Mouse (Mus musculus) lung, adult 10 weeks (tissue): Measurements from ENCODE around the gene Gm10801. TPM values are rescaled to one million over a fixed set of nuclear protein-coding genes. Genes with fewer than 3 reads are reported as not detected.

Source experiments
- polyA plus RNA-seq: library from polyadenylated mRNA; stranded (reverse); fragments of 350-450 nt; fragmentation: Illumina TruSeq; extraction: RNeasy Lipid Tissue Mini Kit (QIAGEN cat#74804); gene quantifications from one replicate; pipeline ENCODE4 v1.2.3, GENCODE M21; 2014; ENCODE audit warnings: low read depth, low replicate concordance; ENCODE audit not compliant: insufficient read depth

Gm10801 gene
- polyA plus RNA-seq = not detected

DNA sequence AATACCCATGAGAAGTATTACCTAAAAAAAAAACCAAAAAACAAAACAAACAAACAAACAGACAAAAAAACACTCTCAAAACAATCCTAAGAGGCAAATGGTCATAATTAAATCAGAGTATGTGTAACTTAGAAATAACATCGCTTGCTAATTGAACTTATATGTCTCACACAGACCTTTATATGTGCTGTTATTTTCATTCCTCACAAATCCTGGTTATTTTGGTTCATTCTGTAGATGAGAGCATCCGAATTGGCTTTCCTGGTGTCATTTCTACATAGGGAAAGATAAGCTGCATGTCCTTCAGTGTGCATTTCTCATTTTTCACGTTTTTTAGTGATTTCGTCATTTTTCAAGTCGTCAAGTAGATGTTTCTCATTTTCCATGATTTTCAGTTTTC is at the start of gene Gm10801:
TSS of gene Gm10801 (plus strand) at position 301 of the 400 bp plus-strand sequence.

DNA sequence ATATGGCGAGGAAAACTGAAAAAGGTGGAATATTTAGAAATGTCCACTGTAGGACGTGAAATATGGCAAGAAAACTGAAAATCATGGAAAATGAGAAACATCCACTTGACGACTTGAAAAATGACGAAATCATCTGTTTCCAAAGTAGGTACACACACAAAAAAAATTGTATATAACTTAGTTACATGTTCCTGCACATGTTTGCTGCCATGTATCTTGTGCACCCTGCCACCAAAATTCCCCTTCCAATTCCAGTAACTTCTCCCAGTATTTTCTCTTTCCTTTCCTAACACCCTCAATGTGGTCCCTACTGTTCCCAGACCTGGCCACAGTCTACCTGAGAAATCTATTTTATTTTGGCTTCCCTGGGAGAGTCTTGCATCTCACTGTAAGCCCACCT is 5.2 kb downstream of the Gm10801 start, which contains the start of gene Gm10800:
TSS of gene Gm10800 (minus strand) at position 101 of the 400 bp plus-strand sequence.

Other genes with a start within 250 kb of the Gm10801 start
- not detected for gene Gm10800, start 5.1 kb downstream of the Gm10801 start, polyA plus RNA-seq